Mouse (Mus musculus): Measurements from ENCODE around the gene Tmem108. TPM values are rescaled to one million over a fixed set of nuclear protein-coding genes. Genes with fewer than 3 reads are reported as not detected.
"Not testable (repeated sequence)": the region's sequence is repeated elsewhere in the genome, so short reads cannot be mapped to it uniquely, and the experiment has no call there.

Gene Tmem108
- total and polyA plus RNA-seq, 3 experiments, result 4.6 to 9.1 (median 4.7) TPM

GRCm38 (mm10) chr9:103678531-103679060, 83.0 kb downstream of the Tmem108 start:
- 0 out of 2 replicates have a peak, but pooled peaks cover 1% of the 10 kb centered on the region for H3K79me2 ChIP-seq (replicated peaks; ENCODE audit: control insufficient read depth, insufficient read depth, low read length)
- H3K27ac ChIP-seq, result peak overlapping the region; percentile 62
- intact Hi-C loops (cut with DNase I), result no loop called here
- H3K9ac ChIP-seq (ENCODE audit: low read depth, low read length), result no peak overlapping the region
- H3K4me1 ChIP-seq (ENCODE audit: control insufficient read depth, insufficient read depth, low read length), result peaks cover 6% of the 10 kb centered on the region
- no peak for TF ChIP-seq POLR2A (IDR thresholded peaks at IDR 0.05; ENCODE audit: insufficient read depth, low read depth, low read length)
- TF ChIP-seq EP300 (IDR thresholded peaks at IDR 0.05; ENCODE audit: insufficient read depth, low read depth, low read length), result no peak
- no peak for TF ChIP-seq CTCF (IDR thresholded peaks at IDR 0.05)
- DNase-seq, result no peak
- H3K27me3 ChIP-seq (ENCODE audit: control insufficient read depth, insufficient read depth, low read length), result no peaks in the 10 kb centered on the region
- H3K4me3 ChIP-seq, result no peak overlapping the region
- no peaks in the 10 kb centered on the region for H3K36me3 ChIP-seq (ENCODE audit: control insufficient read depth, insufficient read depth, low read length)
- WGBS, result 25% methylated on average over 7 of the region's 7 CpGs

- DNase-seq, result no peak
- Histone ChIP-seq H3K27ac (no peak overlapping the region), H3K36me3 (ENCODE audit: control insufficient read depth, insufficient read depth, low read length) (no peaks in the 10 kb centered on the region), H3K79me2 (replicated peaks; ENCODE audit: control insufficient read depth, insufficient read depth, low read length) (no peaks in the 10 kb centered on the region), H3K27me3 (ENCODE audit: control insufficient read depth, insufficient read depth, low read length) (no peaks in the 10 kb centered on the region), H3K9ac (ENCODE audit: low read depth, low read length) (no peak overlapping the region), H3K4me1 (ENCODE audit: control insufficient read depth, insufficient read depth, low read length) (peaks cover 6% of the 10 kb centered on the region), H3K4me3 (no peak overlapping the region)
- TF ChIP-seq CTCF (IDR thresholded peaks at IDR 0.05) (no peak), POLR2A (IDR thresholded peaks at IDR 0.05; ENCODE audit: insufficient read depth, low read depth, low read length) (no peak), EP300 (IDR thresholded peaks at IDR 0.05; ENCODE audit: insufficient read depth, low read depth, low read length) (no peak)
- intact Hi-C loops (cut with DNase I), result no loop called here
- WGBS, result 68% methylated on average over 5 of the region's 5 CpGs
Measured at GRCm38 (mm10) chr9:103677811-103678210, 83.8 kb downstream of the Tmem108 start.

- no peak overlapping the region for H3K4me3 ChIP-seq
- intact Hi-C loops (cut with DNase I), result no loop called here
- H3K36me3 ChIP-seq (ENCODE audit: control insufficient read depth, insufficient read depth, low read length), result no peaks in the 10 kb centered on the region
- peaks cover 6% of the 10 kb centered on the region for H3K4me1 ChIP-seq (ENCODE audit: control insufficient read depth, insufficient read depth, low read length)
- TF ChIP-seq EP300 (IDR thresholded peaks at IDR 0.05; ENCODE audit: insufficient read depth, low read depth, low read length) (no peak), POLR2A (IDR thresholded peaks at IDR 0.05; ENCODE audit: insufficient read depth, low read depth, low read length) (no peak), CTCF (IDR thresholded peaks at IDR 0.05) (no peak)
- H3K9ac ChIP-seq (ENCODE audit: low read depth, low read length), result no peak overlapping the region
- no peaks in the 10 kb centered on the region for H3K79me2 ChIP-seq (replicated peaks; ENCODE audit: control insufficient read depth, insufficient read depth, low read length)
- no peak overlapping the region for H3K27ac ChIP-seq
- WGBS, result 88% methylated on average over 13 of the region's 13 CpGs
- no peak for DNase-seq
- H3K27me3 ChIP-seq (ENCODE audit: control insufficient read depth, insufficient read depth, low read length), result no peaks in the 10 kb centered on the region
Measured at GRCm38 (mm10) chr9:103675721-103676480, 85.7 kb downstream of the Tmem108 start.

- H3K27ac ChIP-seq, result no peak overlapping the region
- no peak for TF ChIP-seq POLR2A (IDR thresholded peaks at IDR 0.05; ENCODE audit: insufficient read depth, low read depth, low read length)
- no peak for TF ChIP-seq EP300 (IDR thresholded peaks at IDR 0.05; ENCODE audit: insufficient read depth, low read depth, low read length)
- TF ChIP-seq CTCF (IDR thresholded peaks at IDR 0.05), result no peak
- DNase-seq, result no peak
- H3K36me3 ChIP-seq (ENCODE audit: control insufficient read depth, insufficient read depth, low read length), result no peaks in the 10 kb centered on the region
- no peaks in the 10 kb centered on the region for H3K79me2 ChIP-seq (replicated peaks; ENCODE audit: control insufficient read depth, insufficient read depth, low read length)
- WGBS, result 93% methylated on average over 4 of the region's 4 CpGs
- H3K9ac ChIP-seq (ENCODE audit: low read depth, low read length), result no peak overlapping the region
- no peak overlapping the region for H3K4me3 ChIP-seq
- no peaks in the 10 kb centered on the region for H3K27me3 ChIP-seq (ENCODE audit: control insufficient read depth, insufficient read depth, low read length)
- intact Hi-C loops (cut with DNase I), result no loop called here
- H3K4me1 ChIP-seq (ENCODE audit: control insufficient read depth, insufficient read depth, low read length), result no peaks in the 10 kb centered on the region
Measured at GRCm38 (mm10) chr9:103672881-103673280, 88.8 kb downstream of the Tmem108 start.

- H3K79me2 ChIP-seq (replicated peaks; ENCODE audit: control insufficient read depth, insufficient read depth, low read length); H3K4me3 ChIP-seq; H3K27me3 ChIP-seq (ENCODE audit: control insufficient read depth, insufficient read depth, low read length); H3K36me3 ChIP-seq (ENCODE audit: control insufficient read depth, insufficient read depth, low read length); H3K4me1 ChIP-seq (ENCODE audit: control insufficient read depth, insufficient read depth, low read length); H3K9ac ChIP-seq (ENCODE audit: low read depth, low read length); DNase-seq; intact Hi-C loops (cut with DNase I); H3K27ac ChIP-seq: not testable (repeated sequence)
- 91% methylated on average over 8 of the region's 8 CpGs for WGBS
Measured at GRCm38 (mm10) chr9:103670592-103671113, 91.0 kb downstream of the Tmem108 start.

- Histone ChIP-seq H3K27ac (no peak overlapping the region), H3K27me3 (ENCODE audit: control insufficient read depth, insufficient read depth, low read length) (no peaks in the 10 kb centered on the region), H3K4me1 (ENCODE audit: control insufficient read depth, insufficient read depth, low read length) (no peaks in the 10 kb centered on the region), H3K79me2 (replicated peaks; ENCODE audit: control insufficient read depth, insufficient read depth, low read length) (no peaks in the 10 kb centered on the region), H3K9ac (ENCODE audit: low read depth, low read length) (no peak overlapping the region), H3K4me3 (no peak overlapping the region), H3K36me3 (ENCODE audit: control insufficient read depth, insufficient read depth, low read length) (no peaks in the 10 kb centered on the region)
- DNase-seq, result no peak
- no peak for TF ChIP-seq POLR2A (IDR thresholded peaks at IDR 0.05; ENCODE audit: insufficient read depth, low read depth, low read length)
- no peak for TF ChIP-seq EP300 (IDR thresholded peaks at IDR 0.05; ENCODE audit: insufficient read depth, low read depth, low read length)
- no peak for TF ChIP-seq CTCF (IDR thresholded peaks at IDR 0.05)
- intact Hi-C loops (cut with DNase I), result no loop called here
- WGBS, result 68% methylated on average over 6 of the region's 6 CpGs
Measured at GRCm38 (mm10) chr9:103668830-103669229, 92.8 kb downstream of the Tmem108 start.
